Mouse (Mus musculus): ENCODE measurements at regions not wholly inside any gene's neighbourhood (a gene's known extent, or its start where the extent isn't known, plus 50 kb on each side); places are given as distances from the start of the nearest gene placed in this dataset.
A peak's percentile ranks its signal among the peaks of the same experiment; 100 is the strongest.
"Not testable (repeated sequence)": the region's sequence is repeated elsewhere in the genome, so short reads cannot be mapped to it uniquely, and the experiment has no call there.

- no peaks in the 10 kb centered on the region for H3K4me1 ChIP-seq (ENCODE audit: insufficient read depth, low read length)
- TF ChIP-seq CTCF (IDR thresholded peaks at IDR 0.05; ENCODE audit: low read depth) = no peak
Measured at GRCm38 (mm10) chr9:115446681-115447080, 136.5 kb upstream of the Stt3b start.

GRCm38 (mm10) chr9:115450741-115451320 is 140.6 kb upstream of the Stt3b start:
- Histone ChIP-seq H3K27ac (no peak overlapping the region), H3K9me3 (ENCODE audit: low read length) (no peaks in the 10 kb centered on the region), H3K36me3 (ENCODE audit: insufficient read depth, low read length) (no peaks in the 10 kb centered on the region), H3K9ac (replicated peaks; ENCODE audit: low read length) (no peak overlapping the region), H3K4me3 (ENCODE audit: low read length) (no peak overlapping the region), H3K4me1 (ENCODE audit: insufficient read depth, low read length) (no peaks in the 10 kb centered on the region), H3K4me2 (ENCODE audit: low read depth, low read length) (no peak overlapping the region), H3K27me3 (ENCODE audit: insufficient read depth, low read length) (no peaks in the 10 kb centered on the region)
- TF ChIP-seq CTCF (IDR thresholded peaks at IDR 0.05; ENCODE audit: low read depth) = no peak
- no peak for ATAC-seq
- 55% methylated on average over 5 of the region's 5 CpGs for WGBS
- no peak for DNase-seq (ENCODE audit: low spot score)

More at GRCm38 (mm10) chr9:115446681-115447080, 136.5 kb upstream of the Stt3b start:
- ATAC-seq (no peak), DNase-seq (ENCODE audit: low spot score) (no peak)
- Histone ChIP-seq H3K27ac (no peak overlapping the region), H3K27me3 (ENCODE audit: insufficient read depth, low read length) (no peaks in the 10 kb centered on the region), H3K36me3 (ENCODE audit: insufficient read depth, low read length) (no peaks in the 10 kb centered on the region), H3K4me3 (ENCODE audit: low read length) (no peak overlapping the region), H3K4me2 (ENCODE audit: low read depth, low read length) (no peak overlapping the region), H3K9me3 (ENCODE audit: low read length) (no peaks in the 10 kb centered on the region), H3K9ac (replicated peaks; ENCODE audit: low read length) (no peak overlapping the region)
- WGBS = 82% methylated on average over 11 of the region's 11 CpGs

DNA sequence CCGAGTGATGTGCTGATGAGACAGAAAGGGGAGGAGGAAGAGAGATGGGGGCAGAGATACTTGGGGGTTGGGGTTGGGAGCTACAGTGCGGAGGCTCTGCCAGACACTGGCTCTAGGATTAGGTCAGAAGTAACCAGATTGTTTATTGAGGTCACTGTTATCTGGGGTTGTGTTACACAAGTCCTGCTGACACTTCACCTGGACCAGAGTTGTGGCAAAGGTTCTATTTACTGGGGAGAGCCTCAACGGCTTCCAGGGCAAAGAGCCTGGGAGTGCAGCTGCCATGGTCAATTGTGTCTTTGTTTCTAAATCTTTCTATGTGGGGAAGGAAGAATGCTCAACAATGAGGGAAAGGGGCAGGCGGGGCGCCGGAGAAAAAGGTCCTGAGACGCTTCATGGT is 144.6 kb upstream of the Stt3b start:
- no peak overlapping the region for H3K9ac ChIP-seq (replicated peaks; ENCODE audit: low read length)
- ATAC-seq = no peak
- no peaks in the 10 kb centered on the region for H3K27me3 ChIP-seq (ENCODE audit: insufficient read depth, low read length)
- H3K9me3 ChIP-seq (ENCODE audit: low read length) = no peaks in the 10 kb centered on the region
- H3K4me3 ChIP-seq (ENCODE audit: low read length) = no peak overlapping the region
- TF ChIP-seq CTCF (IDR thresholded peaks at IDR 0.05; ENCODE audit: low read depth) = no peak
- H3K4me1 ChIP-seq (ENCODE audit: insufficient read depth, low read length) = 0 out of 2 replicates have a peak, but pooled peaks cover 3% of the 10 kb centered on the region
- H3K36me3 ChIP-seq (ENCODE audit: insufficient read depth, low read length) = no peaks in the 10 kb centered on the region
- WGBS = 70% methylated on average over 7 of the region's 7 CpGs
- DNase-seq (ENCODE audit: low spot score) = no peak
- no peak overlapping the region for H3K27ac ChIP-seq
- no peak overlapping the region for H3K4me2 ChIP-seq (ENCODE audit: low read depth, low read length)

GRCm38 (mm10) chr9:115456121-115456520 is 145.9 kb upstream of the Stt3b start:
- Histone ChIP-seq H3K27me3 (ENCODE audit: insufficient read depth, low read length) (no peaks in the 10 kb centered on the region), H3K36me3 (ENCODE audit: insufficient read depth, low read length) (no peaks in the 10 kb centered on the region), H3K27ac (no peak overlapping the region), H3K9me3 (ENCODE audit: low read length) (no peaks in the 10 kb centered on the region), H3K4me3 (ENCODE audit: low read length) (no peak overlapping the region), H3K4me2 (ENCODE audit: low read depth, low read length) (no peak overlapping the region), H3K9ac (replicated peaks; ENCODE audit: low read length) (no peak overlapping the region), H3K4me1 (ENCODE audit: insufficient read depth, low read length) (0 out of 2 replicates have a peak, but pooled peaks cover 3% of the 10 kb centered on the region)
- DNase-seq (ENCODE audit: low spot score) (no peak), ATAC-seq (no peak)
- WGBS = 38% methylated on average over 3 of the region's 3 CpGs
- TF ChIP-seq CTCF (IDR thresholded peaks at IDR 0.05; ENCODE audit: low read depth) = no peak

DNA sequence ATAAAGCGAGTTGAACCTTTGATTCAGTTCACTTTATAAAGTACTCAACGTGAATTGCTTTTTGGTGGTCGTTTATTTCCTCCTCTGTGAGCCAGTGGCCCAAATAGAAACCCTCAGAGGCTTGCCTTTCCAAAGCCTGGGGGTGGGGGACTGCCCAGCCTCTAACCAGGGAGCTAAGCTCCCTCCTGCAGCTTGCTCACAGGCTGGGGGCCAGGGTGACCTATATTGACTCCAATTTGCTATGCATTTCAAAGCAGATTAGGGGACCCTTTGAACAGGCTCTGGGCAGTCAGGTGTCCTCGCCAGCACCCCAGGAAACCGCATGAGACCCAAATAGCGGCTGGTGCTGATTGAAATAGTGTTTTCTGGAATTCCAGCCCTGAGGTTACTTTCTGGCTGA is 146.4 kb upstream of the Stt3b start:
- Histone ChIP-seq H3K9me3 (ENCODE audit: low read length) (no peaks in the 10 kb centered on the region), H3K4me1 (ENCODE audit: insufficient read depth, low read length) (0 out of 2 replicates have a peak, but pooled peaks cover 3% of the 10 kb centered on the region), H3K4me3 (ENCODE audit: low read length) (no peak overlapping the region), H3K36me3 (ENCODE audit: insufficient read depth, low read length) (no peaks in the 10 kb centered on the region), H3K9ac (replicated peaks; ENCODE audit: low read length) (no peak overlapping the region), H3K4me2 (ENCODE audit: low read depth, low read length) (no peak overlapping the region), H3K27ac (no peak overlapping the region), H3K27me3 (ENCODE audit: insufficient read depth, low read length) (no peaks in the 10 kb centered on the region)
- 35% methylated on average over 6 of the region's 6 CpGs for WGBS
- no peak for ATAC-seq
- no peak for TF ChIP-seq CTCF (IDR thresholded peaks at IDR 0.05; ENCODE audit: low read depth)
- DNase-seq (ENCODE audit: low spot score) = no peak

GRCm38 (mm10) chr9:115457889-115458710 is 147.9 kb upstream of the Stt3b start:
- H3K9me3 ChIP-seq (ENCODE audit: low read length) = no peaks in the 10 kb centered on the region
- no peaks in the 10 kb centered on the region for H3K27me3 ChIP-seq (ENCODE audit: insufficient read depth, low read length)
- 0 out of 2 replicates have a peak, but pooled peaks have one; percentile 29 for ATAC-seq
- no peaks in the 10 kb centered on the region for H3K36me3 ChIP-seq (ENCODE audit: insufficient read depth, low read length)
- H3K4me2 ChIP-seq (ENCODE audit: low read depth, low read length) = no peak overlapping the region
- H3K9ac ChIP-seq (replicated peaks; ENCODE audit: low read length) = no peak overlapping the region
- peak; percentile 29 for DNase-seq (ENCODE audit: low spot score)
- H3K4me1 ChIP-seq (ENCODE audit: insufficient read depth, low read length) = 0 out of 2 replicates have a peak, but pooled peaks cover 3% of the 10 kb centered on the region
- no peak overlapping the region for H3K4me3 ChIP-seq (ENCODE audit: low read length)
- no peak for TF ChIP-seq CTCF (IDR thresholded peaks at IDR 0.05; ENCODE audit: low read depth)
- 74% methylated on average over 21 of the region's 21 CpGs for WGBS
- H3K27ac ChIP-seq = no peak overlapping the region

GRCm38 (mm10) chr9:115459075-115459474 is 148.9 kb upstream of the Stt3b start:
- not testable (repeated sequence) for H3K27me3 ChIP-seq (ENCODE audit: insufficient read depth, low read length); H3K4me3 ChIP-seq (ENCODE audit: low read length); H3K9me3 ChIP-seq (ENCODE audit: low read length); ATAC-seq; H3K9ac ChIP-seq (replicated peaks; ENCODE audit: low read length); H3K27ac ChIP-seq; H3K36me3 ChIP-seq (ENCODE audit: insufficient read depth, low read length); DNase-seq (ENCODE audit: low spot score); H3K4me2 ChIP-seq (ENCODE audit: low read depth, low read length); H3K4me1 ChIP-seq (ENCODE audit: insufficient read depth, low read length)
- WGBS = 96% methylated on average over 6 of the region's 6 CpGs

Data from hindbrain, postnatal 0 days (tissue).